ENCODE assay signal across 28 mouse cellular contexts in genomic region chr5:147471163-147471562, GRCm38 (mm10). TPM values are rescaled to one million over a fixed set of nuclear protein-coding genes. Genes with fewer than 3 reads are reported as not detected.
DNase-seq lines count a peak whose midpoint lies in the region; ATAC-seq and TF ChIP-seq lines count a peak whose summit lies in the region.
"Had no signal": no experiment of that assay in that cellular context is flagged by ENCODE, and none has a peak within 500 bp of the region (broad histone marks: within the 10 kb centered on the region; RNA-seq: fewer than 3 reads in every experiment).

No protein-coding gene starts in this region.

- no peak for TF ChIP-seq POLR2A in spleen, adult 2 months (IDR thresholded peaks at IDR 0.05; ENCODE audit: low read depth, low read length)
- no peak for TF ChIP-seq POLR2A in bone marrow macrophage, adult 2 months (IDR thresholded peaks at IDR 0.05; ENCODE audit: borderline replicate concordance, low read depth, low read length)

- H3K27ac ChIP-seq in spleen, adult 2 months (ENCODE audit: insufficient read depth, low read length), result peak overlapping the region; percentile 64; the same call in 1 of the 2 replicates
- peak overlapping the region; percentile 22; the same call in 1 of the 2 replicates for H3K27ac ChIP-seq in bone marrow macrophage, adult 2 months (ENCODE audit: insufficient read depth, low read depth, low read length)
- H3K27ac ChIP-seq in limb, embryonic 10.5 days, result no peak overlapping the region
- H3K27ac ChIP-seq: forebrain, embryonic 10.5 days; hindbrain, embryonic 15.5 days; layer of hippocampus, adult 2 months; limb, embryonic 13.5 days; liver, embryonic 15.5 days; midbrain, embryonic 13.5 days had no signal

- intact Hi-C loops in heart, postnatal 14 days (cut with DNase I), result no loop called here

- H3K4me3 ChIP-seq in spleen, adult 2 months (ENCODE audit: extremely low read depth, insufficient read depth, insufficient read length), result no peak overlapping the region
- H3K4me3 ChIP-seq in bone marrow macrophage, adult 2 months (ENCODE audit: insufficient read depth, low read length), result no peak overlapping the region
- no peak overlapping the region for H3K4me3 ChIP-seq in limb, embryonic 10.5 days
- H3K4me3 ChIP-seq: forebrain, embryonic 10.5 days; heart, embryonic 12.5 days; hindbrain, embryonic 15.5 days; layer of hippocampus, adult 2 months; limb, embryonic 13.5 days; liver, embryonic 15.5 days; megakaryocyte, embryonic 14.5 days; midbrain, embryonic 13.5 days had no signal

- no peaks in the 10 kb centered on the region for H3K27me3 ChIP-seq in spleen, adult 2 months (ENCODE audit: control insufficient read depth, insufficient read depth, low read length)
- H3K27me3 ChIP-seq in limb, embryonic 10.5 days (ENCODE audit: low read depth, poor library complexity, severe bottlenecking), result no peaks in the 10 kb centered on the region
- H3K27me3 ChIP-seq: CH12.LX; heart, embryonic 12.5 days; hindbrain, embryonic 15.5 days; limb, embryonic 13.5 days; liver, embryonic 15.5 days; megakaryocyte, embryonic 14.5 days; midbrain, embryonic 13.5 days had no signal

- no peaks in the 10 kb centered on the region for H3K9me3 ChIP-seq in limb, embryonic 10.5 days (replicated peaks)
- H3K9me3 ChIP-seq: forebrain, embryonic 10.5 days; heart, embryonic 12.5 days; hindbrain, embryonic 15.5 days; limb, embryonic 13.5 days; liver, embryonic 15.5 days; megakaryocyte, embryonic 14.5 days; midbrain, embryonic 13.5 days had no signal

- WGBS in spleen, adult 2 months, result 51% methylated on average over 5 of the region's 5 CpGs
- over 99% methylated on average over 5 of the region's 5 CpGs for WGBS in limb, embryonic 10.5 days

- peaks cover 2% of the 10 kb centered on the region for H3K36me3 ChIP-seq in spleen, adult 2 months (ENCODE audit: control insufficient read depth, insufficient read depth, low read length)
- H3K36me3 ChIP-seq in limb, embryonic 10.5 days, result peaks cover 15% of the 10 kb centered on the region

- peaks cover 21% of the 10 kb centered on the region for H3K4me1 ChIP-seq in spleen, adult 2 months (ENCODE audit: control insufficient read depth, insufficient read depth, insufficient read length)
- peaks cover 35% of the 10 kb centered on the region for H3K4me1 ChIP-seq in bone marrow macrophage, adult 2 months (ENCODE audit: control insufficient read depth, insufficient read depth, low read length)
- no peaks in the 10 kb centered on the region for H3K4me1 ChIP-seq in limb, embryonic 10.5 days
- H3K4me1 ChIP-seq: forebrain, embryonic 10.5 days; hindbrain, embryonic 15.5 days; limb, embryonic 13.5 days; midbrain, embryonic 13.5 days had no signal

- no peak for TF ChIP-seq CTCF in spleen, adult 2 months (IDR thresholded peaks at IDR 0.05; ENCODE audit: extremely low read depth, insufficient read depth, insufficient read length, insufficient replicate concordance)
- TF ChIP-seq CTCF in bone marrow macrophage, adult 2 months (IDR thresholded peaks at IDR 0.05; ENCODE audit: low read depth, low read length), result no peak

- ATAC-seq in megakaryocyte, adult 5-6 weeks (ENCODE audit: poor library complexity, severe bottlenecking), result peak; percentile 87
- ATAC-seq: forebrain, embryonic 16.5 days; midbrain, embryonic 13.5 days had no signal

- no peak for DNase-seq in spleen, adult 2 months (ENCODE audit: low read depth in 1 of 2, low spot score in 2 of 2)
- no peak for DNase-seq in spleen, postnatal 14 days (ENCODE audit: low spot score in 2 of 2)
- DNase-seq in limb, embryonic 10.5 days (ENCODE audit: low spot score), result no peak
- no peak for DNase-seq in heart, postnatal 14 days
- no peak for DNase-seq in adrenal gland, adult 8-10 months
- DNase-seq: adrenal gland, postnatal 25 days; B cell, adult 2 months; cerebellum, adult 11 months; cerebellum, adult 9-11 months; gastrocnemius, postnatal 14 days; heart, adult 18-20 months; heart, postnatal 10 days; kidney, adult 8-10 months; kidney, postnatal 14 days; layer of hippocampus, postnatal 36 days; lung, postnatal 10 days had no signal

RNA-seq across cellular contexts. Expression of gene Pan3, which starts 41.2 kb away (rescaled TPM):
- 31.7 and 37.7 TPM in 2 replicates for polyA plus RNA-seq in spleen, adult 2 months (2012; rRNA removed)
- polyA plus RNA-seq in bone marrow macrophage, adult 2 months (2012; ENCODE audit: insufficient read depth, insufficient read length, missing spikeins), result 150 TPM in 2 replicates
- total RNA-seq in megakaryocyte, adult 5-6 weeks (2015), result 265 and 303 TPM in 2 replicates
- total RNA-seq in megakaryocyte, adult 5-6 weeks (2017), result 129 and 148 TPM in 2 replicates
- 46.9 and 47.8 TPM in 2 replicates for polyA plus RNA-seq in limb, embryonic 10.5 days (2016; fragmentation: Nextera tagmentation; extraction: Ambion mirVana)
- total RNA-seq in heart, postnatal 14 days (2021), result 10 to 100 TPM; 53.9 to 62.5 TPM
- total RNA-seq in adrenal gland, adult 8-10 months (2022), result 100 to 1,000 TPM in 2 of 4 experiments, 10 to 100 TPM in 2; 87.1 to 151 (median 115) TPM
